Mouse (Mus musculus): ENCODE results near the gene Dagla.

The Dagla gene

DNA sequence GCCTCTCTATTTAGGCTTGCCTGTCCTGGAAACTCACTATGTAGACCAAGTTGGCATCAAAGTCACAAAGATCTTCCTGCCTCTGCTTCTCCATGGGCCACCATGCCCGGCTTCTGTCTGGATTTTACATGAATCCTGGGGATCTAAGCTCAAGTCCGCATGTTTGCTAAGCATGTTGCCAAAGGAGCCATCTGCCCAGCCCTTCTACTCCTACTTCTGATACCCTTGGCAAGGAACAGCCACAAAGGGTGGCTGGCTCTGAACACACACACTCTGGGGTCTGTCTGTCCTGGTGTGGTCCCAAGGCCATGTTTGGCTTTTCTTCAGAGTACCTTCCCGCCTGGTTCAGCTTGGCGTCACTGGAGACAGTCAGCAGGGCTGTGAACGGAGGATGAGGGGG is 2.7 kb upstream of the Dagla start:
- no peak for DNase-seq (ENCODE audit: low spot score)

- DNase-seq (ENCODE audit: low spot score) = no peak
These were observed 2.0 kb upstream of the Dagla start for GRCm38 (mm10) chr19:10306521-10307243.

DNA sequence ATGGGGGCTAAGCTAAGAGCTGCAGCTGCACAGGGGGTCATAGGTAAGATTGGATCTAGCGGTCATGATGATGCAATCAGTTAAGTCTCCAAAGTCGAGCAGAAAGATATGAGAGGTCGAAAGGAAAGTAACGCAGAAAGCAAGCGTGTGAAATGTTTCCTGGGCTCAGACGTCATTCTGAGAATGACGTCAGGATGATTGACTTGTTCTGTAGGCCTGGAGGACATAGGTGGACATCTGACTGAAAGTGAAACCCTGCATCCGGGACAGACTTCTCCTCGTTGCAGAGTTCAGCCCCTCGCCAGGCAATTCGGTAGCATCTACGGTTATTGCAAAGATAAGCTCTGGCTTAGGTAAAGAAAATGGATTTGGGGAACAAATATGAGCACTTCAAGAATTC is 963 bp upstream of the Dagla start:
- no peak for DNase-seq (ENCODE audit: low spot score)

DNA sequence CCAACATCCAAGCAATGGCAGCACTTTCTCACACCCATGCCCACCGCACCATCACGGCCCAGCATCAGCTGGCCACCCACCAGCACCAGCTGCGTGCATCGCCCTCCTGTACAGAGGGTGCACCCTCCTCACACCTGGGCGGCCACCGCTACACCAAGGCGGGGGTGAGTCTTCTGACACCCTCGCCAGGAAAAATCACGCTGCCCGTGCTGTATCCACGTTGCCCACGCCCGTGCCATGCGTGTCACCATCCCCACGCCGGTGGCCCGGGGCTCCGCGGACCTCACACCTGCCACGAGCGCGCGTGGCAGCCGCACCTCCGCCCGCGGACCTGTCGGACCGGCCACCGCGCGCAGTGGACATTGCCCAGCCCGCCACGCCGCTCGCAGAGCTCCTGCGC is 282 bp downstream of the Dagla start:
- no peak for DNase-seq (ENCODE audit: low spot score)

DNA sequence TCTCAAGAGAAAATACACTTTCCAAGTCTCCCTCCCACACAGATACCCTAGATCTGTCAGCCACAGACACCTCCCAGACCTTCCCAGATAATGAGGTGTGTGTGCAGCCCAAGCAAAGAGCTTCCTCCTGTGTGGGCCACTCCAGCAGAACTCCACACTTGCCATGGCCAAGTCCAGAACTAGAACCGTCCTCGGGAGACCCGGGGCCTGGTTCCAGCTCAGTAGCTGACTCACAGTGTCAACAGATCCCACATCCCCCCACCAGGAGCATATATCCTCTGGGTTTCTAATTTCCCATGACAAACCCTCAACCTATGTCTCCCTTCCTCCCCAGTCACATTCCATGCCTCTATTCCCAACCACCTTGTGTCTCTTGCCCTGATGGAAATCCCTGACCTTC is 1.8 kb downstream of the Dagla start:
- no peak for DNase-seq (ENCODE audit: low spot score)

- no peak for DNase-seq (ENCODE audit: low spot score)
These were observed 2.8 kb downstream of the Dagla start for GRCm38 (mm10) chr19:10301866-10302356.

- no peak for DNase-seq (ENCODE audit: low spot score)
These were observed 3.4 kb downstream of the Dagla start for GRCm38 (mm10) chr19:10301263-10301662.

DNA sequence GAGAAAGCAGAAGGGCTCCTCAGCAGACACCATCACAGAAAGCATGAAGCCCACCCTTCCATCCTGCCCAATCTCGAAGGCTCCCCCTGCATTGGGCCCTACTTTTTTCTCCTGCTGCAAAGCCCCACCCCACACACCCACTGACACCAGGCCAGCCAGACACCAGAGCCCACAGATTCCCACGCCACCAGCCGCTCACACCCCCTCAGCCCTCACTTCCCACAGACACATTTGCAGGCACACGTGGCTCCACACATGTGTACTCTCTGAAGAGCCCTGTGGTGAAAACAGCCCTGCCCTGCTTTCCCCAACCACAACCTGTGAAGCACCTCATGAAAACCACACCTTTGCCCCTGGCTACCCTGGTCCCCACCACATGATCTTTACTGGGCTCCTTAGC is 3.9 kb downstream of the Dagla start:
- no peak for DNase-seq (ENCODE audit: low spot score)

DNA sequence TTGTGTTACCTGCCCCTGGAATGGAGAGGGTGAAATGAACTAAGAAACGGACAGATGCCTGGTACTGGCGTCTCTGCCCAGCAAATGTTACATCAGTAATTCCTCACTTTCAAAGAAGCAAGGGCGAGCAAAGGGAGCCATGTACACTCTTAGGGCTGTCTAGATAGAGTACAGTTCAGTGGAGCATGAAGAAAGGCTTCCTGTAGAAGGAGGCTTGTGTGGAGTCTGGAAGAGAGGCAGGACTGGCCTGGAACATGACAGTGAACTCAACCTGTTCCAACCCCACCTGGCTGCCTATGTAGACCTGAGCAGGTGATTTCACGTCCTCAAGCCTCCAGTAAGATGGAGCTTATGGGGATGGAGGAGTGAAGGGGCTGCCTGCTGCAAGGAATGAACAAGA is 6.4 kb downstream of the Dagla start:
- no peak for DNase-seq (ENCODE audit: low spot score)

DNA sequence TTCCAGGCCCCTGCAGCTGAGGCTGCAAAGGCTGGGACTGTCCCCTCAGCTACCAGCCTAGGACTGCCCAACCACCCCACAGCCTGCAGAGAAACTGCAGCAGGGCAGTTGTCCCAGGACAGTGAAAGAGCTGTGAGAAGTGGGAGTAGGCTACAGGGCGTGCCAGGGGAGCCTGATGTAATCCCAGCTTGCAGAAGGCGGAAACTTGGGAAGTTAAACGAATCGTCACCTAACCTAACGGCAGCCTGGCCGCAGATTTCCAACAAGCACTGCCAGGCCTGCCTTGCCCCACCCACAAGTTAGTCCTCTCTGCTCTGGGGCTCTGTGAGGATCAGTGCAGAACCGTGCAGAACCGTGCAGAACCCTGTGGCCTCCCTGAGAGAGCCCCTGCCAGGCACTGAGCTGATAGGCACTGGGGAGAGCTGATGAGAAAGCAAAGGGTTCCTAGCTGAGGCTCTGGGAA is 7.6 kb downstream of the Dagla start:
- DNase-seq (ENCODE audit: low spot score) = no peak

- no peak for DNase-seq (ENCODE audit: low spot score)
These were observed 8.4 kb downstream of the Dagla start for GRCm38 (mm10) chr19:10296306-10296705.

GRCm38 (mm10) chr19:10294631-10295562 is 9.8 kb downstream of the Dagla start:
- no peak for DNase-seq (ENCODE audit: low spot score)

- no peak for DNase-seq (ENCODE audit: low spot score)
These were observed 10.7 kb downstream of the Dagla start for GRCm38 (mm10) chr19:10293987-10294386.

- DNase-seq (ENCODE audit: low spot score) = no peak
These were observed 12.7 kb downstream of the Dagla start for GRCm38 (mm10) chr19:10291896-10292490.

- no peak for DNase-seq (ENCODE audit: low spot score)
These were observed 14.3 kb downstream of the Dagla start for GRCm38 (mm10) chr19:10290153-10290945.

GRCm38 (mm10) chr19:10289609-10290150 is 15.0 kb downstream of the Dagla start:
- DNase-seq (ENCODE audit: low spot score) = no peak

- no peak for DNase-seq (ENCODE audit: low spot score)
These were observed 16.3 kb downstream of the Dagla start for GRCm38 (mm10) chr19:10288125-10289040.

DNA sequence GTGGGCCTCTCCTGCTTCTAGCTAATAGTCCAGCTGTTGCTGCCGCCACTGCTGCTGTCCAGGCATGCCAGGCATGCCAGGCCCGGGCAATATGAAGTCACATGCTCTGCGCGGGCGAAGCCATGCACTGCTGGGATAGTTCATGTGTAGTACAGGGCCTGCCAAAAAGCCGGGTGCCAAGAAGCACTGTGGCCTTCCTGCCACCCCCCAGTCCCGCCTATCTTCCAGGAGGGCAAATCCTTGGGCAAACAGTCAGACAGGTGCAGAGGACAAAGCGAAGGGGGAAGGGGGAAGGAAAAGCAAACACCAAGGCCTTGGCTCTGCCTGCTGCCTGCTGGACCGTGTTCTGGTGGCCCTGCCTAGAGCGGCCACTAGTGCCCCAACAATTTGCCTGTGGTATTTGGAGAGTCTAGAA is 18.2 kb downstream of the Dagla start:
- no peak for DNase-seq (ENCODE audit: low spot score)

DNA sequence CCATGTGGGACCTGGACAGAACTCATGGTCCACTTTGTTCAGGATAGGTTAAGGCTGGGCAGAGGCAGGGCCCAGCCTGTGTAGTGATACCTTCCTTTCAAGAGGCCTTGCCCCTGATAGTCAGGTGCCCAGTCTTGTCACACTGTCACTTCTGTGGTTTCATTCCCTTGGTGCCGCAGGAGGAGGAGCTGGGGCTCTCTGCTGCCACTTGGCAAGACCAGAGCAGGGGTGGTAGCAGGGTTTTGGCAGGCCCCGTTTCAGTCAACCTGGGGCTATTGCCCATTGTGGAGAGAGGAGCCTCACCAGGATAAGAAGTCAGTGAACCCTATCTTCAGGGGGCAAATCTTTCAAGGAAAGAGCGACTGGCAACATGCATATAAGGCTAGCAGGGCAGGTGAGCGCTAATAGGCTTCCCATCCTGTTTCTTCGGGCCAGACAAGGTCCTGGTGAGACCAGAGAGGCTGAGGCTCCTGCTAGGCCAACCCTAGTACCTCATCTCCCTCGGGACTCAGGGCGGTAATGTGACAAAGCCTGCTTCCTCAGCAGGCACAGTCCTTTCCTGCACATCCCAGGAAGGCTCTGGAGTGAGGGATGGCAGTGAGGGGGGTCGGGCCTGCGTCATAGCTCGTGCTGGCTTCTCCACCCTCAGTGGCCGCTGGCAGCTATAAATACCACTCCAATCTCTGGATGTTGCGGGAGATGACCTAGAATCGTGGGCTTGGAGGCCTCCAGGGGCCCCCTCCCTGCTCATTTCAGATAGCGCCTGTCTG is 23.7 kb downstream of the Dagla start:
- DNase-seq (ENCODE audit: low spot score) = no peak

DNA sequence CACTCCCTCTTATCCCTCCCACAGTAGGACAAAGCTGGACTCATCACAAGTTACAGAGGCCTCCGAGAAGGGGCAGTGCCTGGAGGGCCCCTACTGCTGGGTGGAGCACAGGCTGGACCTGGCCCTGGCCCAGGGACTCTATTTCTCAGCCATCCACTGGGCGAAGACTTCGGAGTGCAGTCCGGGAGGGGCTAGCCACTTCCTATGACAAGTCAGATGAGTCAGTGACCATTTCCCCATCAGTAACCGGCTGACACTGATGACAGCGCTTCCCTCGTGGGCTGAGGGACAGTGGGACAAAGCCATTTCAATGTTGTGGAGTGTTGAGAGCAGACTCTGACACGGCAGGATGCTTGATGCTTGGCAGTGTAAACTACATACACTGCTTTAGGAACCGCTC is 25.0 kb downstream of the Dagla start:
- DNase-seq (ENCODE audit: low spot score) = no peak

Data from yolk sac, embryonic 10.5 days (tissue).